Mouse (Mus musculus): Measurements from ENCODE around the gene Cyb5r4.

- no peak for TF ChIP-seq CHD2 (IDR thresholded peaks at IDR 0.05; ENCODE audit: low read length)
- TF ChIP-seq CTCF (conservative IDR thresholded peaks at IDR 0.05 in 1 of 2, IDR thresholded peaks at IDR 0.05 in 1 of 2; ENCODE audit: low read depth in 2 of 2, low read length in 2 of 2) = no peak
- TF ChIP-seq GABPA (IDR thresholded peaks at IDR 0.05; ENCODE audit: insufficient replicate concordance, low read depth, low read length) = no peak
Observed at GRCm38 (mm10) chr9:87115456-87115931, 93.7 kb downstream of the Cyb5r4 start.
